Mouse (Mus musculus): ENCODE data around the gene Ppm1a. TPM values are rescaled to one million over a fixed set of nuclear protein-coding genes. Genes with fewer than 3 reads are reported as not detected.
A peak's percentile ranks its signal among the peaks of the same experiment; 100 is the strongest.

Ppm1a gene
- total RNA-seq, 2 experiments from 2014 or later, result 234 to 247 TPM

- DNase-seq, result peak; percentile 41
Measured at GRCm38 (mm10) chr12:72820940-72821431, 63.7 kb downstream of the Ppm1a start.

GRCm38 (mm10) chr12:72821589-72821988 is 64.3 kb downstream of the Ppm1a start:
- intact Hi-C loops (cut with DNase I), result no loop called here
- DNase-seq, result no peak

More at GRCm38 (mm10) chr12:72820940-72821431, 63.7 kb downstream of the Ppm1a start:
- intact Hi-C loops (cut with DNase I), result no loop called here

DNA sequence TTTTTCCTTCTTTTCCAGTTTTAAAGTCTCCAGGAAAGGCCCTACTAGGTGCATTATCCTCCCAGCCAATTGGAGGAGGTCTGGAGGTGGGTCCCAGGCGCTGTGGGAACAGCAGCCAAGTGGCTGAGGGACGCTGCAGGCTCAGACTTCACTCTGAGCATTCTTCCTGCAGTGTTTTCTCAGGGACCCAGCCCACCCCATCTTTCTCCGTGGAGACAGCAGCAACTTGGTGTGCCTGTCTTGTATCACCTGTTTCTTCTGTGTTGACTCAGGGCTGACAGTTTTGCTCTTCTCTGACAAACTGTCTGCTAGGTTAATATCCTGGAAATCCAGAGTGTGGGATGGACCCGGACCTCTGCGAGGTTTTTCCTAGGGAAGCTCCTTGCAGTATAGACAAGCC is 68.4 kb downstream of the Ppm1a start:
- intact Hi-C loops (cut with DNase I), result no loop called here
- DNase-seq, result no peak

DNA sequence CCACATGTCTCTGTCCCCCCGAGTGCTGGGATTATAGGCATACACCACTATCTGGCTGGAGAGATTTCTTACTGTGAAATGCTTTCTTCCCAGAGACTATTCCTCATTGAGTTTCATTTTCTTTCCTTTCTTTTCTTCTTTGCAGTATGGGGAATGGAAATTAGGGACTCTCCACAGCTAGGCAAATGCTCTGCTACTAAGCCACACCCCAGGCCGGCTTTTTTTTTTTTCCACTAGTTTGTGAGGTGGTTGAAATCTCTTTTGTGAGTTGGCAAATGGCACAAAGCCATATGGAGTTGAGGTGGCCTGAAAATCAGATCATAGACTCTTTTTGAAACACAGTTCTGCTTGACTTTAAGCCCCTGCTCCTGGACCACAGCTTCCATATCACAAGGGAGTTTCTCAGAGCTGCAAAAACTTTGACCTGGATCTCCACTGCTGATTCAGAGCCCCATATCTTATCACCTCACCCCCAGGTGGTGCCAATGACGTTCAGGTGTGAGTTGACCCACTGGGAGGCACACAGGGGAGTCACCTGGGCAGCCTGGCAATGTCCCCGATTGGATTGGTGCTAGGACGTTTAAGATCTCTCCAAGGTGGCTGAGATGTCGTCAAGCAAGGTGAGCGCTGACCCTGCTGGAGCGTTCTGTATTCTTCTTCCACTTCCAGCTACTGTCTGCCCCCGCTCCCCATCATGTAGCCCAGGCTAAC is 71.7 kb downstream of the Ppm1a start:
- no peak for DNase-seq
- intact Hi-C loops (cut with DNase I), result no loop called here

GRCm38 (mm10) chr12:72829777-72830176 is 72.5 kb downstream of the Ppm1a start:
- intact Hi-C loops (cut with DNase I), result no loop called here
- DNase-seq, result no peak

- DNase-seq, result no peak
- intact Hi-C loops (cut with DNase I), result no loop called here
Measured at GRCm38 (mm10) chr12:72830317-72830716, 73.1 kb downstream of the Ppm1a start.

DNA sequence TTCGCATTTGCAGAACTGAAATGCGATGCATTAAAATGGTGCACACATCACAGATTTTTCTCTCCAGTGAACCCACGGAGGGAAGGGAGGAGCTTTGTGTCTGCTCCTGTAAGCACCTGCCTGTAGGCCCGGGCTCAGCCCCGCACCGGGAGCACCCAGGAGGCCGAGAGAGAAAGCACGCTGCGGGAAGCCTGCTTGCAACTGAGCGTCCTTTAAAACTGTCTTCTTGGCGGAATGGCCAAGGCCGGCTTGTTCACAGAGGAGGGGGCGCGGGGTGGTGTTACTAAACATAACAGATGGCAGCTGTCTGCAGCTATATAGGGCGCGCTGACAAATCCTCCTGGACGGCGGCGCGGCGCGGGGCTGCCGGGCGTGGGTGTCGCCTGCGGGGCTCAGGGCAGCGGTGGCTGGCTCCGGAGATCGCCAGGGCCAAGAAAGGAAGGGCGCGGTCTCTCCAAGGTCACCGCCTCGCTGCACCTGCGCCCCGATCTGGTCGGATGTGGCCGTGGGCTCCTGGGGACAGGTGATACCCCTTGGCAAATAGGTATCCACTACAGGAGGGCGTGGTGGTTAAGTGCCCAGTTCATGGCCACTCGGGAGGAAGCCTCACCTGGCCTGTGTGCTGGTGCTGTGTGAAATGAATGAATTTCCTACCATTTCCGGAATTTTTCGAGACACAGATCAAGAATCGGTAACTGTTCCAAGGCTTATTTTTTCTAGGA is 74.6 kb downstream of the Ppm1a start:
- intact Hi-C loops (cut with DNase I), result no loop called here
- DNase-seq, result peak; percentile 67

- DNase-seq, result no peak
- intact Hi-C loops (cut with DNase I), result no loop called here
Measured at GRCm38 (mm10) chr12:72834773-72835517, 77.7 kb downstream of the Ppm1a start.

DNA sequence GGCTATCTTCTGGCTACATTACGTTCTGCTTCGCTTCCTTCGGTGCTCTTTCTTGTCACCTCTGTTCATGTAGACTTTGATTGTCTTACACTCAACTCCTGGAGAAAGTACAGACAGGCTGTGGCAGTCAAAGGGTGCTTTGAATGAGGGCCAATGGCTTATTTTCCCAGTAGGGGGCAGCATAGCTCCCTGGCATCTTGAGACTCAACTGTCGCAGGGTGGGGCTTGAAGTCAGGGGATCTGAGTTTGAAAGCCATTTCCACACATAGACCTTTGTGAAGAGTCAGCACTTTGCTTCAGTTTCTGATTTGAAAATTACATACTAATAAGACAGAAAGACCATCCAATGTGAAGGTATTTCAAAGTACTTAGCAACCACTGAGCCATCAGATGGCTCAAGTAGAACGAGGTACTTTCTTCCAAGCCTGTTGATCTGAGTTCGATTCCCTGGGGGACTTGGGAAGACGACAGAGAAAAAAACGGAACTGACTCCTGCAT is 78.3 kb downstream of the Ppm1a start:
- no peak for DNase-seq

GRCm38 (mm10) chr12:72837302-72837701 is 80.0 kb downstream of the Ppm1a start:
- intact Hi-C loops (cut with DNase I), result no loop called here
- no peak for DNase-seq

More for the DNA sequence above, 78.3 kb downstream of the Ppm1a start:
- intact Hi-C loops (cut with DNase I), result no loop called here

- DNase-seq, result no peak
- intact Hi-C loops (cut with DNase I), result loop anchor here (10.0 kb wide), 1 partner anchor 713 kb away; no protein-coding TSS in a partner anchor
Measured at GRCm38 (mm10) chr12:72841500-72841899, 84.2 kb downstream of the Ppm1a start.

- no peak for DNase-seq
- intact Hi-C loops (cut with DNase I), result loop anchor here (10.0 kb wide), 1 partner anchor 712 kb away; no protein-coding TSS in a partner anchor
Measured at GRCm38 (mm10) chr12:72843135-72843534, 85.9 kb downstream of the Ppm1a start.

DNA sequence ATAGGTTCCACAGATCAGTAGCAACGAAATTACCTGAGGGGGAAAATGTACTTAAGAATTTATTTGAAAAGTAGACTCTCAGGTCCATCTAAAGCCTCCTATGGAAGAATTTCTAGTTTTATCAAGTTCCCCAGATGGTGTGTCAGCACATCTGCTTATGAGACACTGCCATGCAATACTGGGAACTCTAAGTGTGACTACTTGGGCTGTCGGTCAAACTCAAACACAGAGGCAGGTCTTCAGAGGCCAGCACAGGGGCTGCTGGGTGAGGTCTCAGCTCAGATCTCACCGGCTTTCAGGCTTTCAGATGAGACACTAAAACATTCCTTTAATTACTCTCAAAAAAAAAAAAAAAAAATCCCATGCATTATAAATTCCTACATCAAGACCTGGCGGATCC is 86.3 kb downstream of the Ppm1a start:
- intact Hi-C loops (cut with DNase I), result loop anchor here (10.0 kb wide), 1 partner anchor 711 kb away; no protein-coding TSS in a partner anchor
- no peak for DNase-seq

DNA sequence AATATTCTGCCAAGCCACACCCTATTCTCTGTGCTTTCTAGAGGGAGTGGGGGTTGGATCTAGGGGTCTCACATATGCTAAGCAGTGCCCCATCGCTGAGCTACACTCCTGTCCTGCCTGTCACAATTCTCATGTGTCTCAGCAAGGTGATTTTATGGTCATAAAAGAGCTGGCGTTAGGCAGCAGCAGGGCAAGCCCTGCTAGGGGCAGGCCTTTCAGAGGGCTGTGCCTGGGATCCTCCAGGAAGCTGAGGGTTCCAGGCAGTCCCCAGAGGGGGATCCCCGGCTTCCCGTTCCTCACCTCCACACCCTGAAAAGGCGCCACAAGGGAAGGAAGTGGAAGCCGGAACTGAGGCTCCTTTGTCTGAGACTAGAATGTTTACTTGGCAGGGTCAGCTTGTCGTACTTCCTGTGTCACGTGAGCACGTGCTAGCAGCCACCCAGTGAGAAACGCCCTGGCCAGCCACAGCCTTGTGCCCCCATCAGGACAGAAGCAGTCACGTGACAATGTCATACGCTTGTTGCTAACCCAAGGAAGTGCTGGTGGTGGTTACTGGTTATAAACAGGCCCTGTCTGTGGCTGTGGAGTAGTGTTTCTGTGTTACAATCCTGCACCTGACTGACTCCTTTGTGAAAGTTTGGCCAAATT is 86.8 kb downstream of the Ppm1a start:
- intact Hi-C loops (cut with DNase I), result loop anchor here (10.0 kb wide), 1 partner anchor 711 kb away; no protein-coding TSS in a partner anchor
- DNase-seq, result peak; percentile 8

- intact Hi-C loops (cut with DNase I), result loop anchor here (2.0 to 10.0 kb wide), 2 partner anchors 131 to 709 kb away; no protein-coding TSS in a partner anchor
- DNase-seq, result no peak
Measured at GRCm38 (mm10) chr12:72845946-72846345, 88.7 kb downstream of the Ppm1a start.

DNA sequence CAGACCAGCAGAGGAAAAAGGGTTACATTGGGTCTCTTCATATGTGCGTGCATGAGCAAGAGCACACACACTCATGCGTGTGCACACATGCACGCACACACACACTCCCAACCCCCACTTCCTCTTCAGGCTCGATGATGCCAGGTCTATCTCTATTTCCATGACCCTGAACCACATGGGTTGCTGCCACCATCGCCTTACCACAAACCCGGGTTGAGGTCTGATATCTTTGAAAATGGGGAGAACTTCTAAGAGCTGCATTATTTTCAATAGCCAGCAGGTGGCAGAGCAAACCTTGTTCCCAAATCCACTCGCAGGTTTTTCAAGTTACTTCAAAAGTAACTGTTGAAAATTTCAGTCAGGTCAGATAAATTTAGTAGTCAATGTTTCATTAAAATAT is 90.5 kb downstream of the Ppm1a start:
- intact Hi-C loops (cut with DNase I), result loop anchor here (2.0 to 10.0 kb wide), 2 partner anchors 129 to 707 kb away; no protein-coding TSS in a partner anchor
- DNase-seq, result peak; percentile 34

Measured in left cerebral cortex, postnatal 4 days (tissue).